15 mouse cellular contexts compared by ENCODE assay signal in the genomic region with DNA sequence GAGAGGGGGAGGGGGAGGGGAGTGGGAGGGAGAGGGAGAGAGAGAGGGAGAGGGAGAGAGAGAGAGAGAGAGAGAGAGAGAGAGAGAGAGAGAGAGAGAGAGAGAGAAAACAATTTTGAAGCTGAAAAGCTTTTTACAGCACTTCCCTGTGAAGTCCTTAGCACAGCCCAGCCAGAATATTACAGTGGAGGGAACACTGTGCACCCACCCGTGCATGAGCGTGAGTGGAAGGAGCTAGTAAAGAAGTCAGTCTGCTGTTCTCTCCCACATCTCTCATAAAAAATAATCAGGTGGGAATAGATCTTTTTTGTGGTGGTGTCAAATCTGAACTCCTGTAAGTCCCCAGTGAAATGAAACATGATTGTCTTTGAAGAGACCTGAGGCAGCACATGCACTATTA.
"Had no signal": no experiment of that assay in that cellular context is flagged by ENCODE, and none has a peak within 500 bp of the region (broad histone marks: within the 10 kb centered on the region; RNA-seq: fewer than 3 reads in every experiment).

No protein-coding gene starts in this region.

- H3K36me3 ChIP-seq: stomach, embryonic 15.5 days had no signal

- H3K27ac ChIP-seq: stomach, embryonic 15.5 days; stomach, postnatal 0 days had no signal

- H3K27me3 ChIP-seq: stomach, embryonic 15.5 days had no signal

- H3K9me3 ChIP-seq: stomach, embryonic 15.5 days had no signal

- H3K9ac ChIP-seq: stomach, embryonic 15.5 days had no signal

- H3K4me1 ChIP-seq: stomach, embryonic 15.5 days had no signal

- H3K4me2 ChIP-seq: stomach, embryonic 15.5 days had no signal

- H3K4me3 ChIP-seq: myocyte; stomach, embryonic 15.5 days had no signal

- DNase-seq: retina, postnatal 1 day; right cerebral cortex, adult 18-20 months; right cerebral cortex, postnatal 14 days; right cerebral cortex, postnatal 25 days; right cerebral cortex, postnatal 4 days; spleen, adult 18-20 months; thymus, adult 18-20 months; thymus, adult 2 months; thymus, postnatal 14 days; thymus, postnatal 25 days; thymus, postnatal 36 days; thymus, postnatal 4 days had no signal
